9 mouse cellular contexts compared by ENCODE assay signal in genomic region chr11:36220651-36221050, GRCm38 (mm10).
DNase-seq lines count a peak whose midpoint lies in the region; ATAC-seq lines count a peak whose summit lies in the region.
"Had no signal": no experiment of that assay in that cellular context is flagged by ENCODE, and none has a peak within 500 bp of the region (broad histone marks: within the 10 kb centered on the region; RNA-seq: fewer than 3 reads in every experiment).

No protein-coding gene starts in this region.

- intact Hi-C loops in heart, postnatal 25 days (cut with DNase I): loop anchor here (10.0 kb wide), 2 partner anchors 164 to 964 kb away; no protein-coding TSS in a partner anchor
- intact Hi-C loops in left cerebral cortex, postnatal 14 days (cut with DNase I): loop anchor here (2.0 to 10.0 kb wide), 3 partner anchors 173 to 454 kb away; no protein-coding TSS in a partner anchor

- WGBS in heart, embryonic 12.5 days: 2% methylated on average over 5 of the region's 5 CpGs
- 10% methylated on average over 5 of the region's 5 CpGs for WGBS in forebrain, embryonic 12.5 days
- 29% methylated on average over 5 of the region's 5 CpGs for WGBS in kidney, embryonic 16.5 days

- no peak for DNase-seq in heart, postnatal 25 days (ENCODE audit: low spot score)
- DNase-seq in retina, embryonic 14.5 days (ENCODE audit: low spot score): peak; percentile 48
- no peak for DNase-seq in right cerebral cortex, adult 18-20 months
- no peak for DNase-seq in left cerebral cortex, postnatal 14 days (ENCODE audit: low spot score in 2 of 2)
- no peak for DNase-seq in left cerebral cortex, adult 8-10 months (ENCODE audit: low spot score in 2 of 2)
- DNase-seq: thymus, postnatal 25 days had no signal

- H3K27me3 ChIP-seq in heart, embryonic 12.5 days (replicated peaks): no peaks in the 10 kb centered on the region
- no peaks in the 10 kb centered on the region for H3K27me3 ChIP-seq in forebrain, embryonic 12.5 days
- no peaks in the 10 kb centered on the region for H3K27me3 ChIP-seq in kidney, embryonic 16.5 days (ENCODE audit: insufficient read depth, low read length)

- H3K4me2 ChIP-seq in heart, embryonic 12.5 days: peak overlapping the region; percentile 52
- peak overlapping the region; percentile 17; the same call in 1 of the 2 replicates for H3K4me2 ChIP-seq in forebrain, embryonic 12.5 days
- H3K4me2 ChIP-seq in kidney, embryonic 16.5 days (replicated peaks; ENCODE audit: low read depth, low read length): no peak overlapping the region

- ATAC-seq in heart, embryonic 12.5 days (ENCODE audit: insufficient number of reproducible peaks, low FRiP score): peak; percentile 80; the same call in 1 of the 2 replicates
- ATAC-seq in forebrain, embryonic 12.5 days (ENCODE audit: low FRiP score): peak; percentile 25; the same call in 1 of the 2 replicates
- peak; percentile 63; the same call in 1 of the 2 replicates for ATAC-seq in kidney, embryonic 16.5 days (ENCODE audit: low FRiP score, low TSS enrichment)

- H3K4me1 ChIP-seq in heart, embryonic 12.5 days (replicated peaks): peaks cover 16% of the 10 kb centered on the region
- peaks cover 42% of the 10 kb centered on the region for H3K4me1 ChIP-seq in forebrain, embryonic 12.5 days
- no peaks in the 10 kb centered on the region for H3K4me1 ChIP-seq in kidney, embryonic 16.5 days (ENCODE audit: insufficient read depth, low read length)

- no peak overlapping the region for H3K4me3 ChIP-seq in heart, embryonic 12.5 days
- H3K4me3 ChIP-seq in forebrain, embryonic 12.5 days (replicated peaks): no peak overlapping the region
- no peak overlapping the region for H3K4me3 ChIP-seq in kidney, embryonic 16.5 days (ENCODE audit: low read length)

- H3K9me3 ChIP-seq in heart, embryonic 12.5 days (replicated peaks): no peaks in the 10 kb centered on the region
- H3K9me3 ChIP-seq in forebrain, embryonic 12.5 days: no peaks in the 10 kb centered on the region
- H3K9me3 ChIP-seq in kidney, embryonic 16.5 days (ENCODE audit: low read length): no peaks in the 10 kb centered on the region

- H3K36me3 ChIP-seq in heart, embryonic 12.5 days: no peaks in the 10 kb centered on the region
- no peaks in the 10 kb centered on the region for H3K36me3 ChIP-seq in forebrain, embryonic 12.5 days (replicated peaks)
- H3K36me3 ChIP-seq in kidney, embryonic 16.5 days (ENCODE audit: insufficient read depth, low read length): no peaks in the 10 kb centered on the region

- H3K9ac ChIP-seq in heart, embryonic 12.5 days: no peak overlapping the region
- H3K9ac ChIP-seq in forebrain, embryonic 12.5 days: peak overlapping the region; percentile 17; the same call in 1 of the 2 replicates
- H3K9ac ChIP-seq in kidney, embryonic 16.5 days (replicated peaks; ENCODE audit: low read length): no peak overlapping the region

- peak overlapping the region; percentile 78 for H3K27ac ChIP-seq in heart, embryonic 12.5 days (ENCODE audit: poor library complexity, severe bottlenecking)
- peak overlapping the region; percentile 77 for H3K27ac ChIP-seq in forebrain, embryonic 12.5 days
- H3K27ac ChIP-seq in kidney, embryonic 16.5 days (ENCODE audit: low read length): no peak overlapping the region

Comparison
In these comparisons a context has a peak if more than half of its experiments do, and no peak if none do; other contexts are left out.
1. ATAC-seq: peak in every context shown above with its lines; median percentile 80 in heart, embryonic 12.5 days; 63 in kidney, embryonic 16.5 days; 25 in forebrain, embryonic 12.5 days.